Mouse (Mus musculus): ENCODE measurements at regions not wholly inside any gene's neighbourhood (a gene's known extent, or its start where the extent isn't known, plus 50 kb on each side); places are given as distances from the start of the nearest gene placed in this dataset.

GRCm38 (mm10) chr1:128829536-128829935 is 237.4 kb upstream of the Cxcr4 start:
- TF ChIP-seq POLR2A (IDR thresholded peaks at IDR 0.05; ENCODE audit: low read depth, low read length) (no peak), SIN3A (IDR thresholded peaks at IDR 0.05; ENCODE audit: low read length) (no peak), ZMIZ1 (IDR thresholded peaks at IDR 0.05; ENCODE audit: low read depth, low read length) (no peak), MYC (IDR thresholded peaks at IDR 0.05; ENCODE audit: low read depth, low read length) (no peak), NRF1 (IDR thresholded peaks at IDR 0.05; ENCODE audit: low read depth, low read length) (no peak)

Measured in CH12.LX (cell line).